Mouse (Mus musculus): Measurements from ENCODE around the gene Crebl2.

DNA sequence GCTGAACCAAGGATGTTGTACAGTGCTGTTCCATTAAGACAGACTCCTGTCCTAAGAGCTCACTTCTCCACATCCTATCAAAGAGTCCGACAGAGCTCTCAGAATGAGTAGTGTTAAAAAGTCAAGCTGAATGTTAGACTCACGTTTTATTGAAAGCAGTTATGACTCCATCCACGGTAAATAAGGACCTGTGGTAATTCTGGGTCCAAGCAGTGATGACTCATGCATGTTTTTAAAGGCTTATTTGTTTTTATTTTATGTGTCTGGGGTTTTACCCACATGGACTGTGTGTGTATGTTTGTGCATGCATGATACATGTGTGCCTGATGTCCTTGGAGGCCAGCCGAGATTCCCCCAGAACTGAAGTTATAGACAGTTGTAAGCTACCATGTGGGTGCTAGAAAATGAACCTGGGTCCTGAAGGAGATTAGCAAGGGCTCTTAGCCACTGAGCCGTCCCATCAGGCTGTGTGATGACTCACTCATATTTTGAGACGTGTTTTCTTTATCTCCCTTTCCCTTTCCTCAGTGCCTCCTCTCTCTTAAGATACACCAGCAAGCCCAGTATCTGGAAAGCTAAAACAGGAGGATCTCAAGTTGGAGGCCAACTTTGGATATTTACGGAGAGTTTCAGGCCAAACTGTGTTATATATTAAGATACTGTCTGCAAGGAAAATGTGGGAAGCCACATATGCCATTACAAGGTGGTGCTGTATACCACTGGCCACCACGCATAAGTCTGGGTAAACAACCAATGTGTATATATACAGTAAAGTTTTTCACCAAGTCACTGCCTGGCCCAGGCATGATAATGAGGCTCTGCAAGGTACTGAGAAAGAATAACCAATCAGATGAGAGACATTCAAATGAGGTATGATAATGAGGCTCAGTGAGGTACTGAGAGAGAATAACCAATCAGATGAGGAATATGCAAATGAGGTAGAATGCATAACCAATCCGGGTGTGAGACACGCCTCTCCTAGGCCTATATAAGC, 74.2 kb downstream of the Crebl2 start:
- no peak for TF ChIP-seq CTCF (IDR thresholded peaks at IDR 0.05; ENCODE audit: borderline replicate concordance, control insufficient read depth, extremely low read depth, insufficient read depth, low read length, poor library complexity)
- TF ChIP-seq POLR2A (IDR thresholded peaks at IDR 0.05; ENCODE audit: control insufficient read depth, extremely low read depth, insufficient read depth, low read length, poor library complexity), result no peak
